Mouse (Mus musculus) layer of hippocampus, postnatal 14 days (tissue): ENCODE results near the gene Crcp. TPM values are rescaled to one million over a fixed set of nuclear protein-coding genes. Genes with fewer than 3 reads are reported as not detected.

ENCODE experiments used
- DNase-seq, 2 experiments: peaks; one replicate each; pipeline ENCODE4 v3.0.0; 2021 to 2022; ENCODE audit warnings: low spot score in 2 of 2, mixed read lengths in 1 of 2
- long read RNA-seq, 2 experiments: library from polyadenylated mRNA; stranded (forward); transcript quantifications; one replicate each; pipeline ENCODE4 v2.0.0; 2021
- total RNA-seq, 2 experiments: library from RNA; stranded (reverse); gene quantifications; 2 replicates each; pipeline ENCODE4 v1.2.3; 2021

Gene Crcp
- 10 to 100 TPM; 29.9 to 34.0 TPM for total RNA-seq
- long read RNA-seq, experiment 1, transcript Crcp-202 (6 exons, 669 nt) = minor isoform, 12 of 36 reads
- long read RNA-seq, experiment 1, transcript Crcp-201 (6 exons, 1,492 nt) = major isoform, 15 of 36 reads
- long read RNA-seq, experiment 1, partial matches to known transcripts = 2 of 36 reads
- long read RNA-seq, experiment 1, other reads (novel, unspliced or antisense) = 5 of 36 reads
- long read RNA-seq, experiment 2, transcript Crcp-201 (6 exons, 1,492 nt) = major isoform, 30 of 53 reads
- long read RNA-seq, experiment 2, transcript Crcp-202 (6 exons, 669 nt) = minor isoform, 13 of 53 reads
- long read RNA-seq, experiment 2, partial matches to known transcripts = 1 of 53 reads
- long read RNA-seq, experiment 2, other reads (novel, unspliced or antisense) = 6 of 53 reads

DNA sequence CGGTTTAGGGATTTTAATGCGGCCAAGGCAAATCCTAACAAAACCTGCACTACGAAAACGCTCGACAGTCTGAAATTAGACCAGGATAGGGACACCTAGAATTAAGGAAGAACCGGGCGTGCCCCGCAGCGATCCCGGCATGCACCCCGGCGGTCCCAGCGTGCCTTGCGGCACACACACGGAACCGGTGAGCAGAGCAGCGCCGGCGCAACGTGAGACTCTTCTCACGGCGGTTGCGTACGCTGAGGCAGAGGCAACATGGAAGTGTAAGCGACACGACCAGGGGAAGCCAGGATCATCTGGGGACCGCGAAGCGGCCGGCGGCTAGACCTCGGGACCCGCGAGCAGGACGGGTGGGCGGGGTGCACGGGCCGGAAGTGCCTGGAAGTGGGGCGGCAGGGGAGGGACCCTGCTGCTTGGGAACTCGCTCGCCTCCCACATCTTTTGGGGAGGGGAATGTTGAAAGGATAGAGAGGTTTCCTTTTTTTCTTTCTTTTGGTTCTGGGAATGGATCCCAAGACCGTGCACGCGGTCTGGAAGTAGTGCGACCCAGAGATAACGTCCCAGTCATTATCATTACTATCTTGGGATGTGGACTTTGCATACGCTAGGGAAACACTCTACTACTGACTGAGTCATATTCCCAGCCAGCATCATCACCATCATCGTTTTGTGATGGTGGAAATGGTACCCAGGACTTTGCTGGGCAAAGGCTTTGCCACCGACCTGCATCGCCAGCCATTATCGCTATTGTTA lies at the start of gene Crcp, which contains the start of gene Asl:
Crcp (plus strand) TSS at position 149 of the 756 bp plus-strand sequence.
Asl (minus strand) TSS at position 106 of the 756 bp plus-strand sequence.
- DNase-seq = peak; percentile 82 to 89

DNA sequence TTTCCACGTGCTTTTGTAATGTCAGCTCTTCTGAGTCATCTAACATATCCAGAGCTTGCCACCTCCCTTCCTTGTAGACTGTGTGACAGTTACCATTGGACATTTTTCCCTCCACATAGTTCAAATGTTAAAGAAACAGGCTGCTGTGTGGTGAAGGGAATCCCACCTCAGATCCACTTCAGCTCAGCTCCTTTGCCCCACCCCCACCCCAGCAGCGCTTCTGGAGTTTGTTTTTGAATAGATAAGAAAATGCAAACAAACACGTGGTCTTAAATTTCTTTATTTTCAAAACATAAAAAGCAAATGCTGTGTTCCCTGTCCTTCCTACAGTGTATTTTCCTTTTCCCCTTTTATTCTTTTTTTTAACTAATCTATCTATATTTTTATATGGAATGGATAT lies 48.9 kb upstream of the Crcp start:
- no peak for DNase-seq

DNA sequence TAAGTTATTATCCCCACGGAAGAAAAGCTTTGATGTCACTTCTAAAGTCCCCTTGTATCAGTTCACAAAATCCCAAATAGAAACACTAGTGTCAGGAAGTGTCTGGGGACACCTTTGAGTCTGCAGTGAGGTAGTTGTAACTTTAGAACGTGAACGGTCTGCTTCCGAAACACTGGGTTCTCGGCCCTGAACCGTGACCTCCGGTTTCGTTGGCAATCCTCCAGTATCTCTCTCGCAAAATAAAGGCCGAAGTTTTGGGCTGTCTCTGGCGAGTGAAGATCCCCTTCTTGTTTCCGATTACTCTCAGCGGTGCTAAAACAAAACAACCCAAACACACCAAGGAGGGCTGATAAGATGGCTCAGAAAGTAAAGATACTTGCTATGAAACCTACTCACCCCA lies 39.7 kb upstream of the Crcp start:
- DNase-seq = no peak

DNA sequence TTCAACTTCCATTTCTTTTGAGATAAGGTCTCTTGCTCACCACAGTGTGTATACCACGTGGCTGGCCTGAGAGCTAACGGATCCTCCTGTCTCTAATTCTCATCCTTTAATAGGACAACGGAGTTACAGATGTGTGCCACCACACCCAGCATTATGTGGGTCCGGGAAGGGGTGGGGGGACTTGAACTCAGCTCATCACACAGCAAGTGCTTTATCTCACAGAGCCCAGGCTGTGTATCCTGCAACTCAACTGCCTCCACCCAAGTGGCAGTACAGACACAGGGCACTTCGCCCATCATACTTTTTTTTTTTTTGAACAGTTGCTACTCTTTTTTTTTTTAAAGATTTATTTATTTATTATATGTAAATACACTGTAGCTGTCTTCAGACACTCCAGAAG lies 37.2 kb upstream of the Crcp start:
- no peak for DNase-seq

DNA sequence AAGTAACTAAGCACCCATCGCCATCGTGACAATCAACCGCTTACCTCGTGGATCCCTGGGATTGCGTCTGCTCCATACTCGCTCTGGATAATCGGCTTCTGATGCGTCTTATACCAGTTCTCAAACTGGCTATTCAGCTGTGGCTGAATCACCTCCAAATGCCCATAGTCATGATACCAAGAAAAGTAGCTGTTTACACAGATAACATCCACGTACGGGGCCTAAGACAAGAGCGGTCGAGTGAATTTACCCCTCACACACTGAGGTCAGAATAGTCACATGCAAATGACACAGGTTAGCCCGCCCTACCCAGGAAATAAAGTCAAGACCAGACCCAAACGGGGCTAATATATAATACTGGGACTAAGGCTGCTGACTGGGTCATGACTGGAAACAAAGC lies 35.7 kb upstream of the Crcp start:
- no peak for DNase-seq

DNA sequence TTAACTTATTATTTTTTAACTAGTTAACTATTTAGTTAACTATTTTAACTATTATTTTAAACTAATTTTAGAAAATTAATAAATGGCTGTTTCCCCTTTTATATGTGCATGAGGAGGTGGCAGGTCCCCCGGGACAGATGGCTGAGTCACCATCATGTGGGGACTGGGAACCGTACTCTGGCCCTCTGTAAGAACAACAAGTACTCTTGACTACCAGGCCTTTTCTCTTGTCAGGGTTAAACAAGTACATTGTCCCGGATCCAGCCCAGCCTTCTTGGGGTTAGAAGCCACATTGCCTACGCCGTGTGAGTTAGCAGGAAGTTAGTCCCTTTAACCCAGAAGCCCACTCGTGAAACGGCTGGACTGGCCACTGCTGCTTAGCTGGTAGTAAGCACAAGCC lies 34.1 kb upstream of the Crcp start:
- no peak for DNase-seq

DNA sequence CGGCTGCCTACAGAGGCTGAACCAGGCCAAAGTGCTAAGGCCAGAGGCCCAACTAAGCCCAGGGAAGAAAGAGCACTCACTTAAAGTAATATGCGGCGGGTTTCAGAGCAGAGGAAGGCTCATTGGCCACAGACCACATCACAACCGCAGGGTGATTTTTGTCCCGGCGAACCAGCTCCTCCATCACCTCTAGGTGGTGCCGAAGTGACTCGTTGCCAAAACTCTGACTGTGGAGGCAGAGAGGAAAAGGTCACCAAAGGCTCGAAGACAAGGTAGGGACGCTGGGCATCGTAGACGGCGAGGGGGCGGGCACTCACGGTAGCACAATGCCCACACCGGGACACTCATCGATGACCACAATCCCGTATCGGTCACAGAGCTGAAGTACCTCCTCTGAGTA lies 31.4 kb upstream of the Crcp start:
- no peak for DNase-seq

DNA sequence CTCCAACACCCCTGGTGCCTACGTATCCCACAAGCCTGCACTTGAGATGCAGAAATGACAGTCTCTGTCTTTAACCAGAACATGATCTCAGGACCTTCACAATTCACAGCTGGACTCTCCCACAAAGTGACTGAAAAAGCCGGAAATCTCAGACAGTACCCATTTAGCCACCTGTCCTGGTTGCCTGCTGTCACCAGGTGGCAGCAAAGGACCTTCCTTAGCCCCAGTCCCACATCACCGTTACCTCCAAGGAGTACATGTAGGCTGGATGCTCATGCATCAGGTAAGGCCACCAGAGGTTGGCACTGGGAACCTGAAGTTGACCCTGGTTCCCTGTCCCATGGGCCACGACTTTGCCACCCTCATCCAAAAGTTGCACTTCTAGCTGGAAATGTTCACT lies 30.0 kb upstream of the Crcp start:
- peak; percentile 31 to 39 for DNase-seq

DNA sequence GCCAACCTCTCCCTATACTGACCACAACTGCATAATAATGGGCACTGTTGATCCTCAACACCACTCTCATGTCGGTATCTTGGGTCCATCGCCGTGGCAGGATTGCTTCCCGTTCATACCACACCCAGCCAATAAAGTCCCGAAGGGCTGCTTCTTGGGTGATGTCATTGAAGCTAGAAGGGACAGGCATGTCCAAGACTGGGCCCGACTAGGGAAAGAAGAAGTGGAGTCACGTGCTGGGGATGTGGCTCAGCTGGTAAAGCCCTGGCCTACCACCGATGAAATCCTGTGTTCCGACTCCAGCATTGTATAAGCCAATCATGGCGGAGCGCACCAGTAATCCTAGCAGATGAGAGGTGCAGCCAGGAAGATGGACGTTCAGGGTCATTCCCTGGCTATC lies 28.4 kb upstream of the Crcp start:
- no peak for DNase-seq

DNA sequence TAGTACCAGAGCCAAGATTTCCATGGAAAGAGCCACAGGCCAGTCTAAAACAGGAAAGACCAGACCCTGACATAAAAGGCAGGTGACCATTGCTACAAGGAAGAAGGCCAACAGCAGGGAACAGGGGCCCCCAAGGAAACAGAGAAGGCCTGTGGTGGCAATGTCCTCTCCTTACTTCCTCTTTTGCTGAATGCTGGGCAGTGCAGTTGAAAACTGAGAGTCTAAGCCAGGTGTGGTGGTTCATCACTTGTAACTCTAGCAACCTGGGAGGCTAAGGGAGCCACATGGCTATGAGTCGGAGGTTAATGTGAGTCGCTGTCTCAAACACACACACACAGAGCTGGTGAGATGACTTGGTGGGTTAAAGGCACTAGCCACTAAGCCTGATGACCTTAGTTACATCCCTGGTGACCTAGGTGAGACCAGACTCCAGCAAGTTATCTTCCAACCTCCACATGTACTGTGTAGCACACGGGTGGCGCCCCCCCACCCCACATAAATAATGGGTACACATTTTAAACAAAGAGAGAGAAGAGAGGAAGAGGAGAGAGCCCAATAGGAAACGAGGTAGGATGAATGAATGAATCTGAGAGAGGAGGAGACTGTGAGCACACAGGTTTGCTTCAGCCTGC lies 27.6 kb upstream of the Crcp start:
- DNase-seq = no peak

DNA sequence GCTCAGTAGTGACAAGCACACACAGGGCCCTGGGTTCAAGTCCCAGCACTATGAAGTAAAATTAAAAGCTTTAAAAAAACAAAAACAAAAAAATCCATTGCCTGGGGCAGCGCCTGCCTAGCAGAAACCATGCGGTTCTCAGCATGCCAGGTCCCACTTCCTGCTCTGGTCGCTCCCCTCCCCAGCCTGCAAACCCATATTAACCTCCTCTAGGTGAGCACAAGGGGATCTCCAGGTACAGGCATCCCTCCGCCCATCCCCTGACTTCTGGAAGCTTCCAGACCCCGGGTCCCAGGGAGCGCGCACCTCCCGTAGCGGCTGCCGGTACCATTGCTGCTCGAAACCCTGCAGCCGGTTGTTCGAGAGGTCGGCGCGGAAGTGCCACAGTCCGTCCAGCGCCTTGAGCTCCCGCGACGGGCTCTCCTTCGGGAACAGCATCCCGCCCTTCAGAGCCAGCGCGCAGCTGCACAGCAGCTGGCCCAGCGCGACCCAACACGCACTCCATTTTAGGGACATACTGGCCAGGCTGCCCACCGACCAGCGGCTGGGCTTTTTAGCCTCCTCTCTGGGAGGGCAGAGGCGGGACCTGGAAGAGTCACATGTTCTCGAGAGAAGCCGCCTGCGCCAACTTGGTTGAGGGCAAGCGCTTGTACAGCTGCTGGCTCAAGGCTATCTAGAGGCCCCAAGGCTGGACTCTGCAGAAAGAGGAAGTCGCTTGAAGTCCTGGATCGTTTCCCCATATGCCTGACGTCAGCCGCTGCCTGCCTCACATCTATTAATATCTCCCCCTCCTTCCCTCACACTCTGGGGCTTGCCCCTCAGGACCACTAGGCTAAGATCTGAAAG lies 26.6 kb upstream of the Crcp start, which contains the start of gene Gusb:
Gusb (minus strand) TSS at position 749 of the 846 bp plus-strand sequence.
- peak; percentile 54 to 72 for DNase-seq

DNA sequence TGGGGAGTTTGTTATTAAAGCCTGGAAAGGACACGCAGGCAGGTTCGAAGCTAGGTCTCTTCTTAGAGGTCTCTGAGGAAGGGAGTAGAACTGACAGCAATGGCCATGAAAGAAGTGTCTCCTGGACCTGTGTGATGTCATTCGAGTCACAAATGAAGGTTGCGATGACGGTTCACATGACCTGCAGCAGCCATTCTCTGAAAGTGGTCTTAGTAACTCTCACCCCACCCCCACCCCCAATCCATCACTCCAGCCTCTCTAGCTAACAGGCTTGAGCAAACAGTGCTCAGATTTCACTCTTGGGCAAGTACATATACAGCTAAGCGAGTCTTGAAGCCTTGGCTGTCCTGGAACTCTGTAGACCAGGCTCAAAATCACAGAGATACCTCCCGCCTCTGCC lies 25.9 kb upstream of the Crcp start:
- no peak for DNase-seq

DNA sequence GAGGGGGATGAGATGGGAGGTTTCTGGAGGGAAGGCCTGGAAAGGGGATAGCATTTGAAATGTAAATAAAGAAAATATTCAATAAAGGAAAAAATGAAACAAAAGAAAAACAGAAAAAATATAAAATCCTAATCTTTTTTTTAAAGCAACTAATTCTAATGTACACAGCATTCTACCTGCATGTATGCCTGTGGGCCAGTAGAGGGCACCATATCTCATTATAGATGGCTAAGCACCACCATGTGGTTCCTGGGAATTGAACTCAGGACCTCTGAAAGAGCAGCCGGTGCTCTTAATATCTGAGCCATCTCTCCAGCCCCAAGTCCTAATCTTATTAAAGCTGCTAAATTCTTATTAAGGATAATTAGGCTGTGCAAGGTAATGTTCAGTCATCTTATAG lies 21.7 kb upstream of the Crcp start:
- DNase-seq = no peak

DNA sequence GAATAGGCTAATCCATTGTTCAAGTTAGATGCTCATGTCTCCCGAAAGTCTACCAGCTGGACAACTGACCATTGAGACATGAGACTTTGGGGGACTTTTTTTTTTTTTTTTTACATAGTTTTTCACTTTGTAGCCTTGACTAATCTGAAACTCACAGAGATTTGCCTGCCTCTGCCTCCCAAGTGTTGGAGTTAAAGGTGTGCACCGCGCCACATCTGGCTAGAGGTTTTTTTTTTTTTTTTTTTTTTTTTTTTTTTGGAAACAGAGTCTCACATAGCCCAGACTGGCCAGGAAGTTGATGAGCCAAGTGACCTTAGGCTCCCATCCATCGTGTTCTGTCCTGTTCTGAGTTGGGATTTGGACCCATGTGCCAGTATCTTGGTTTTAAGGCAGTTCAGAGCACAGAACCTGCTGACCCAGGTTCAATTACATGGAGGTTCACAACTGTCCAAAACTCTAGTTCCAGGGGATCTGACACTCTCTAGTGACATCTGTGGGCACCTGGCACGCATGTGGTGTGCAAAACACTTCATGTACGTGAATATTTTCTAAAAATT lies 21.0 kb upstream of the Crcp start:
- DNase-seq = no peak

DNA sequence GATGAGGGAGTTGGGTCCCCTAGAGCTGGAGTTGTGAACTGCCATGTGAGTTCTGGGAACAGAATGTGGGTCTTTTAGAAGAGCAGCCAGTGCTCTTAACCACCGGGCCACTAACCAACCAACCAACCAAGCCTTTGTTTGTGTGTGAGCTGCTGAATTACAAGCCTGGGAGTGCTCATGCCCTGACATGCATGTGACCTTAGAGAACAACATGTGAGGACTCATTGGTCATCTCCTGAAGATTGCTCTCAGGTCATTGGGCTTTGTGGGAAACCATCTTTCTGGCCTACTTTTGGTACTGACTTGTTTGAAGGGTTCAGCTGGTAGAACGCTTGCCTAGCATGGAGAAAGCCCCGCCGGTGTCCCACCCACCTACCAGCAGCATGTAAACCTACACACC lies 19.3 kb upstream of the Crcp start:
- DNase-seq = no peak

DNA sequence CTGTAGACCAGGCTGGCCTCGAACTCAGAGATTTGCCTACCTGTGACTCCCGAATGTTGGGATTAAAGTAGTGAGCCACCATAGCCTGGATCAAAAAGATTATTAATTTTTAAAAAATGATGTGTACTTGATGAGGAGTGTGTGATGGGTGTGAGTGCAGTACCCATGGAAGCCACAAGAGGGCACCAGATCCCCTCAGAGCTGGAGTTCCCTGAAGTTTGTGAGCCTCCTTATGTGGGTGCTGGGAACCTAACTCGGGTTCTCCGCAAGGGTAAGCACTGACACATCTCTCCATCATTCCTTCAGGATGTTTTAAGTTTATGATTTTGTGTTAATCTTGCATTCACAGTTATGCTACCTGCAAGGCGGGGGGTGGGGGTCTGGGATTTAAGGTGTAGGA lies 18.1 kb upstream of the Crcp start:
- no peak for DNase-seq

DNA sequence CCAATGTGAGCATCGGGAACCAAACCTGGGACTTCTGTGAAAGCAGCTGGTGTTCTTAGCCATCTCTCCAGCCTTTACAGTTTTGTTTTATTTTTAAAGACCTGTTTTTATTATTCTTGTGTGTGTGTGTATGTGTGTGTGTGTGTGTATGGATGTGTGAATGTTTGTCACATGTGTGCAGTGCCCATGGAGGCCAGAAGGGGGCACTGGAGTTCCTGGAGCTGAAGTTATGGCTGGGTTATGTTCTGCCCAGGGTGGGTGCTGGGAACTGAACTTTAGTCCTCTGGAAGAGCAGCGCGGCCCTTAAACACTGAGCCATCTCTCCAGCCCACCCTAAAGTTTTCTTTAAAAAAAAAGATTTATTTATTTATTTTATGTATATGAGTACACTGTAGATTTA lies 14.0 kb upstream of the Crcp start:
- DNase-seq = no peak

DNA sequence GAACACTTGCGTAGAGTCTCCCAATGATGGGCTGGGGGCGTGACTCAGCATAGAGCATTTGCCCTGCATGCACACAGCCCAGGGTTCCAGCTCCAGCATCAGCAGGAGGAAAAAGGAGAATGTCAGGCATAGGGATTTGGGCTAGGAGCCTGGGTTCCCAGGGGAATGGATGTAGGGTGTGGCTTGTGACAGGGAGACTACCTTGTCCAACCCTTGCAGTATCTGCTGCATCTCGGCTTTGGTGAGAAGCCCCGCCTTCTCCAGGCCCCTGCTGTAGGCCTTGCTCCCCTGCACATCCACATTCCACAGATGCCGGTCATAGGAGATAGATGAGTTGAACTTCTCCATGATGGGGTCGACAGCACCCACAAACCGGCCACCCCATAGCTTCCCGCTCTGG lies 9.6 kb upstream of the Crcp start:
- DNase-seq = no peak

DNA sequence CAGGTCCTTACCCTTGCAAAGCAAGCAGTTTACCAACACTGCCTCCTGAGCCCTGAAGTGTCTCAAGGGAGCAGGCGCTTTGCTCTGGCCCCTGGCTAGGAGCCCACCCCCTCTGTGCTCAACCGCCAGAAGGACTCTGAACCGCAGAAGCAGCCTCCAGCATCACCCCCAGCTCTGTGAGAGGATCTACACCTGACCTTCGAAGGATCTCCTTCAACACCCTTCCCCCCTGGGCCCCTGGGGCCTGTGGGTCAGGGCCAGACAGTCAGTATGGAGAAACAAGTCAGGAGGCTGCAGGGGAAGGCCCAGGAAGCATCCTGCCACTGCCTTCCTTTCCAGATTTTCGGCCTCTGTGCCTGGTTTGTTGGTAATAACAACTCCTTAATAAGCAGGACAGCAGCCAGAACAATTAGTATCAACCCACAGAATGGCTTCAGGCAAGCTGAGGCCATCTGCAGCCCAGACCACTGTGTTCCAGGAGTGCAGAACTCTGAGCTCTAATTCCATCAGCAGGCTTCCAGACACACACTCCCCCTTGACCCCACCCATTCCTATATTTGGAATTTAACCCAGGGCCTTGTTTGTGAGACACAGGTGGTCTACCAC lies 7.6 kb upstream of the Crcp start:
- DNase-seq = no peak

DNA sequence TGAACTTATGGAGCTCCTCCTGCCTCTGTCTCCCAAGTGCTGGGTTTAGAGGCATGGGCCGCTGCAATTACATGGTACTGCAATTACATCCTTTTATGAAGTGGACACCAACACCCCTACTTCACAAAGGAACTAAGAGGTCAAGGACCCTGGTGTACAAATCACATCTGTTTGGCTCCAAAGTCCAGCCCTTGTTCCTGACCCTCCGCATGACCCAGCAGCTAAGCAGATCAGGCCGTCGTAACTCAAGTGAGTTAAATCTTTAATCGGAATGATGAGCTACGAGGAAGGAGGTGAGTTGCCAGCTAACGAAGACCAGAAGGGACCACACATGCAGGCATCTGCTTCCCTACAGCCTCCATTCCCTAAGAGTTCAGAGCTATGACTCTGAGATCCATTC lies 6.7 kb upstream of the Crcp start:
- DNase-seq = no peak
